Mouse (Mus musculus) mesoderm, embryonic 11.5 days (tissue): ENCODE data around the gene Mad1l1.

Experiments used
- DNase-seq: peaks from one replicate; pipeline ENCODE4 v3.0.0-alpha.2; 2012; ENCODE audit warnings: low read depth, low spot score

Gene Mad1l1

DNA sequence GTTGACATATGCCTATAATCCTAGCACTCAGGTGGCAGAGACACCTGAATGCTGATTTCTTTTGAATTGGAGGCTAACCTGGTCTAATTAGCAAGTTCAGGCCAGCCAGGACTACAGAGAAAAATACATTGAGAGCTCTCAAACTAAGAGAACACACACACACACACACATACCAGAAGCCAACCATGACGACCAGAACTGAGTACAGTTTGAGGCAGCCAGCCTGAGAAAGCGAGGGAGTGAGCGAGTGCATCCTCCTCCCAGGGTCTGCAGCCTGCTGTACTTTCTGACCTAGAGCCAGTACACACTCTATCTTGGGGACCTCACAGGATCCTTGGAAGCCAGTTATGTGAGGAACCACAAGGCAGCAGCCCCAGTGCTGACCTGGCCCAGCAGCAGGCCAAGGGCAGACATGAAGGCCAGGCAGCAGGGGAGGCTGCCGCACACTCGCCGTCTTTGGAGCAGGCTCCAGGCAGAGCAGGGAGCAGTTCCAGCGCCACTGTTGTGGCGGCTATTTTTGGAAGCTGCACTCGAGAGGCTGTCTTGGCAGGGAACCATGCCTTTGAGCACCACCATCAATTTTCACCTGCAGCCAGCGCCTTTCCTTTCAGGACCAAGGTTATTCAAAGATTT lies 143.2 kb downstream of the Mad1l1 start:
- DNase-seq: no peak

DNA sequence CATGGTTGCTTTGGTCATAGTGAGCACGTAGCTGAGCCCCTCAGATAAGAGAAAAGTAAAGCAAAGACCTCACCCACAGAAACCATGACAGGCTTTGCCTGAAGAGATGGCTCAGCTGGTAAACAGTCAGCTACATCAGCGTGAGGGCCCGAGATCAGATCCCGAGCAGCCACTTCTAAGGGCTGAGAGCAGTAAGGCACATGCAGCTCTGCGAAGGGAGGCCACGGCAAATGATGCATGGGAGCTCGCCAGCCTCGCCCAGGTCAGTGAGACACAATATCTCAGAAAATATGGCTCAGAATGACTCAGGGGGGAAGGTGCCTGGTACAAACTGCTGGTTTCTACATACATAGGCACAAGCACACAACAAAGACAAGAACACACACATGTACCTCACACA lies 143.8 kb downstream of the Mad1l1 start:
- DNase-seq: no peak

DNA sequence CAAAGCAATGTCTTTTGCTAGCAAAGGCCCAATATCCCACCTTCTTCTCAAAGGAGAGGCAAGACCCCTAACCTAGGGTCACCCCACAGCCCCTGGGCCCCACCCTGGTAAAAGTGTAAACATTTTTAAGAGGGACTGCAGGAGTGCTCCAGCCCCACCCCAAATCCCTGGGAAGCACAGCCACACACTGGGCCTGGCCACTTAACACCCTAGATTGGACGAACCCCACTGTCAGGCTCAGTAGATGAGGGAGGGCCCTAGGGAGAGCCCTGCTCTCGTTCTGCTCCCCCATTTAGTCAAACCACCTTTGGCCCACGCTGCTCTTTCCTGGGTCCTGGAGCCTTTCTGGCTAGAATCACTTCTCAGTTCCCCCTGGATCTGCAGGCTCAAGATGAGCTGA lies 145.0 kb downstream of the Mad1l1 start:
- DNase-seq: no peak

DNA sequence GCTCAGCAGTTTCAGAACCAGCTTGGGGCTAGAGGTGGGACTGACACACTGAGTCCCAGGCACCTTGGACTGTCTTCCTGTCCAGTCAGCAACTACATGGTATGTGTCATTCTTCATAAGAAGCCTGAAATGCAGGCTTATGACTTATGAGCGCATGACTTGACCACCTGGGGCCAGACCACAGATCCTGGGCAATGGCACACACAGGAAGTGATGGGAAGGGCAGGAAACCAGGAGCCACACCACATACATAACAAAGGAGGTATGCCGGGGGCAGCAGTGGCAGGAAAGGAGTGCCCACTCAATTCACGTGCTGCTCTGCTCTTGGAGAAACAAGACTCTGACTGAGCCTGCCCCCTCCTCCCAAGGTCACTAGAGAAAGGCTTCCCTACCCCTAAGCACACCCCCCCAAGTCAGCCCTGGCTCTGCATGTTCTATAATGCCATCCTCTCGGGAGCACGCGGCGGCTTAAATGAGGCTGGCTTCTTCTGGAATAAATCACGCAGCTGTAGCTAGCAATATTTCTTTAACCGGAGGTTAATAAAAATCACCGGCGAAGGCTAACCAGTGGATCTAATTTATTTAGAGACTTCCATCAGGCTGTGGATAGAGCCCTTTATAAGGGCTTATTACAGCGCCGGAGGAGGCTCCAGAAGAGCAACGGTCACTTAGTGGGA lies 146.4 kb downstream of the Mad1l1 start:
- DNase-seq: no peak

DNA sequence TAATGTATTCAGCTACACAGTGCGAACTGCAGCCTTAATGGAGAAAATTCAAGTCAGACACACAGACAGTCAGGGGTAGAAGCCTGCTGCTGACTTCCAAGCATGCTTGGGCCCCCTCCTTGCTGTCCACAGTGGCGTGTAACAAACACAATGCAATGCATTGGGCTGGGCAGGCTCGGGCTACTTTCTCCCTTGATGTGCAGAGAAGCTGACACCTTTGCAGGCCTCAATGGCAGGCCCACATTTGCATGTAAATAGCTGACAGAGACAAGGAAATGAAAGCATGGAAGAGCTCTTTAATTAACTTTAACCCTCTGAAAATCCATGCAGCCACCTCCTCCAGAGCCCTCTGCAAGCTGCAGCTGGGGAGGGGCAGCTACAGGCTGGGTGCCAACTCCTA lies 147.3 kb downstream of the Mad1l1 start:
- no peak for DNase-seq

DNA sequence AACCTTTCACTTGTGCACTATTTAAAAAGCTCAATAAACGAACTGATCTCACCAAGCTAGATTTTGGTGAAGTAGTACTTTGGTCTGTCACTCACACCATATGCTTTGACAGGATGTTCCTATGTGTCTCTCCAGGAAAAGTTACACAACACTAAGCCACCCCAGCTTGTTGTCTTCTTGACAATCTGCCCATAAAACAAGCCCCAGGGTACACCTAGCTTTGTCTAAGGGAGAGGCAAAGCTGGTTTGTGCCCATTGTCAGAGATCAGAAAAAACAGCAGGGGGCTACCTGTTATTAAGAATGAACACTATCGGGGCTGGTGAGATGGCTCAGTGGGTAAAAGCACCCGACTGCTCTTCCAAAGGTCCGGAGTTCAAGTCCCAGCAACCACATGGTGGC lies 148.2 kb downstream of the Mad1l1 start:
- no peak for DNase-seq

DNA sequence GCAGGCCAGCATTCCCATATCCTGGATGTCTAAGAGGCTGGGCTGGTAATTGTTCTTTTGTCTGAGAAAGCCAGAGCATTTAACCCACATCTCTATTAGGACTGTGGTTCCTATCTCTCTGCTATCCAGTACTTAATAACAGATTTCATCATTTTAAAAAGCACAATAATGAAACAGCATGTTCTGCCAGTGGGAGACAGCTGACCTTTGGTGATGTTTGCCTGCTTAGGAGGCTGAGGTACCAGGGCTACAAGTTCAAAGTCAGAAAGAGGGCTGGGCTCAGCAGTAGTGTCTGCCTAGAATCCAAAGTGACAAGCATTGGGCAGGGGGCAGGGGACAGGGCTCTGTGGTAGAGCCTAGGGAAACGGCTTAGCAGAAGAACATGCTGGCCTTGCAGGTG lies 149.6 kb downstream of the Mad1l1 start:
- no peak for DNase-seq

DNA sequence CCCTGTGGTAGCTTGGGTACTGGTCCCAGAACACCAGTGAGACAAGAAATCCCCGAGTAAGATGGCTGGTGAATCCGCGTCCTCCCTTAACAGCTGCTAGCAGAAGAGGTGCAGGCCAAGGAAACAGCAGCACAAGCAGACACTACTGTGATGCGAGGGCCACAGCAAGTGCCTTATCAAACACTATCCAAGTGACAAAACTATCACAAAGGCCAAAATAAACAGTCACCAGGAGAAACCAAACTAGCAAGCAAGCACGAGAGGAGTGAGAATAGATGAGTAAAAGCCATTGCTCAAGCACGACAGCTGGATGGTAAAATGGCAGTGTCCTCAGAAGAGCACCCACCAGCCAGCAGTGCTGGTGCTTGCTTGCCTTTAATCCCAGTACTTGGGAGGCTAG lies 153.8 kb downstream of the Mad1l1 start:
- DNase-seq: no peak

DNA sequence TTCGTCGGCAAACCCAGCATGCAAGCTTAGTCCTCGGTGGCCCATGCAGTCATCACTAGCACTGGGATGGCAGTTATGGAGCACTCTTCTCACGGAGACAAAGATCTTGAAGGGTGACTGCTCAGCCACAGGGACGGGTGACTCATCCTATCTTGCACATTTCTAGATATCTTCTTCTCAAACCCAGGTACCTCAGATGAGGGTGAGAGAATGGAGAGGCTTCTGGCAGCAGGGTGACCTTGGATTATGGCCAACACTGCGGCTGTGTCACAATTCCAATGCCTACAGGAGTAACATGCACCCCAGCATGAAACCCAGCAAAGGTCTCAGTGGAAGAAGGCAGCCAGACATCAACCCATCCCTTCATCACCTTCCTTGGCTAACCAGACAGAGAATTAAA lies 154.3 kb downstream of the Mad1l1 start:
- DNase-seq: no peak

DNA sequence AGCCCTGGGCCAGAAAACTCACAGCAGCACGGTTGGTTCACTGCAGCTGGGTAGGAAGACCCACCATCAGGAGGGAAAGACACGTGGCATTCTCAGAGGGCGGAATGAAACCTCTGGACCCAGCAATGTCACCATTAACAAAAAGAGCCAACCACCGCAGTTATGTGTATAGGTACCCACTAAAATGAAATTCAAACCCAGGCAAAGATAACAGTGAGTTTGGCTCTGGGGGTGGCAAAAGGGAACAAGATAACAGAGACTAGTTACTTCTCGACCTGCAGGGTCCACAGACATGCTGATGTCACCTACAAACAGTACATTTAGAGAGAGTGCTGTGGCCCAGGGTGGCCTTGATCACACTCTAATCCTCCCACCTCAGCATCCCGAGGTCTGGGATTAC lies 157.4 kb downstream of the Mad1l1 start:
- no peak for DNase-seq

DNA sequence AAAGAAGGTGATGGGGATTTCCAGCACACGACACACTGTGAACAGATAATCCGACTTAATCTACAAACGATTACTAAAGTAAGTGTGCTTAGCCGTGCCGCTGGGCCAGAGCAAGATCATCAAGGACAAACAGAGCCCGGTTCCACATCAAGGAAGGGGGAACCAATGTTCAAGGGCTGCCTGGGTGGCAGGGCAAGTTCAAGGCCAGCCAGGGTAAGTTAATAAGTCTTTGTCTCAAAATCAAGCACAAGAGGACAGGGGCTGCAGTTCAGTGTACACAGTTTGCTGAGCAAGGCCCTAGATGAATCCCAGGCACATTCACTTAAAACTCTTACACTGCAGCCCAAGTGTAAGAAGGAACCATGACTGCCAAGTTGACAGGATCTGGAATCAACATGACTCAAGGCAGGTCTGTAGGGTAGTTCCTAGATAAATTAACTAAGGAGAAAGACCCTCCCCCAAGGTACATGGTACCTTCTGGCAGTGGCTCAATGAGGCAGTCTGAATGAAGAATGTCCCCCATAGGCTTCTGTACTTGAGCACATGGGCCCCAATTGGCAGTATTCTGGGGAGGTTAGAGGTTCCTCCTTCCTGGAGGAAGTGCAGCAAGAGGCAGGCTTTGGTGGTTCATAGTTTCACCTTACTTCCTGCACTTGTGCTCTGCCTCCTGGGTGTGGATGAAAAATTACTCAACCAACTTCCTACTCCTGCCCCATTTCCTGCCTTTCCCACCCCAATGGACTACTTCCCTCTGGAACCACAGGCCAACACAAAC lies 159.1 kb downstream of the Mad1l1 start:
- DNase-seq: no peak

DNA sequence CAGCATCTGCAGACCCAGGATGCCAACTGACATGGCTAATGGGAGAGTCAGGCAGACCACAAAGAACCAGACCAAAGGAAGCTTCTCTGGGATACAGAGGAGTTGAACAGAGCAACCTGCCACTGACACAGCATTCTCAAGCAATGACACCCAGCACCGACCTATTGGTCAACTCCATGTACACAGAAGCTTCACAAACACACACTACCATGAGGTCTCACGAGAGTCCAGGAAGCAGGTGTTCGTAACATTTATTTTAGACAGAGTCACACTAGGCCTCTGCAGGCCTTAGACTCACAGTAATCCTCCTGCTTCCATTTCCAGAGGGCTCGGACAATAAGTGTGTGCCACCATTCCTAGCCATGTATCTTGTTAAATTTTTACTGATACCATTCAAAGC lies 162.3 kb downstream of the Mad1l1 start:
- no peak for DNase-seq

DNA sequence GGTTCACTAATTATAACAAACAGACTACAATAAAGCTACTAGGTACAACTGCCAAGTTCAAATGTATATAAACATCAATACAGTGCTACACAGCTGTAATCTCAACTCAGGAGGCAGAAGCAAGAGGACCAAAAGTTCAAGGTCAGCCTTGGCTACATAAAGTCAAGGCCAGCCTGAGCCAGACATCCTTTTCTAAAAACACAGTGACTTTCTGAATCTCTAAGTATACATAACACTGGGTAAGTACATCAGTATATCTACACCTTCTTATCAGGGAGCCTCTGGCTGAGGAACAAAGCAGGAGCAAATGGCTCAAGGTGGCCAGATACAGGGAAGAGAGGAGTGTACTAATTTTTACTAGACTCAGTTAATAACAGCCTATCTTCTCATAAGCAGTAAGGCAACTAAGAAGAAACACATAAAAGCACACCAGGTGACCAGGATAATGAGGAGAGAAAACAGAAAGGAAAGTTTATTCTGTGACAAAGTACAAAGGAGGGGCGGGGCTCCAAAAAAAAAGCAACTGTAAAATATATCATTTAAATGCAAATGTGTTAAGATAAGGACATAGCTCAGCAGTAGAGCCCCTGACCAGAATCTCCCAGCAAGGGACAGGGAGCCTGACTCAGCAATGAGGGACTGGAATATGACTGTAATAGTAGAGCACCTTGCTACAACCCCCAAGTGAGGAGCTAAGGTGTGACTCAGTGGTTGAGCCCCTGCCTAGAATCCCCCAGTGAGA lies 163.3 kb downstream of the Mad1l1 start:
- no peak for DNase-seq

DNA sequence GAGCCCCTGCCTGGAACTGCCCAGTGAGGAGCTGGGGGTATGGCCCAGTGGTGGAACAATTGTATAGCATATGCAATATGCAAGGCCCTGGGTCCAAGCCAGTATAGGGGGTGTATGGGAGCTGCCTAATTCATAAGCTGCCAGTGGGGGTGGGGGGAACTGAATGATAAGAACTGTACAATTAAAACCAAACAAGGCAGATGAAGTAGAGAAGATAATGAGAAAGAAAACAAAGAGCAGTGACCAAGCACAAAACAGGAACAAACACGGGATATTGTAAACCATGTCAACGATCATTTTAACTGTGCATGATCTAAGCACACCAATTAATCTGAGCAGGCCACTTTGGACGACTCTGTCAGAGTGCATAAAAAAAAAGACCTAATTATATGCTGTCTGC lies 167.2 kb downstream of the Mad1l1 start:
- no peak for DNase-seq

DNA sequence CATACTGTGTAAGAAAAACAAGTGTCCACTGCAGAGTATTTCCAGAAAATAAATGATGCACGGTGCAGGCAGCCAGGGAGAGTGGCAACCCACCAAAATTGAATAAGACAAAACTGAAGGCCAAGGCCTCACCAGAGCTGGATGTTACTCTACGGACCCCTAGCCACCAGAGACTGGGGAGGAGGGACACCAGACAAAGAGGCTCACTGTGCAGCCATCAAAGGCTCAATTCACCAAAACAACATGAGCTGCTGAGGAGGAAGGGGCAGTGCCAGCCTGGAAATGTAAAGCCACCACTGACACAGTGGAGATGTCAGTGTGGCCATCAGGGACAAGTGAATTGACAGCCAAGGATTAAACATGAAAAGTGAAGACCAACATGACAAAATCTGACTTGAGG lies 169.5 kb downstream of the Mad1l1 start:
- peak; percentile 21 for DNase-seq

DNA sequence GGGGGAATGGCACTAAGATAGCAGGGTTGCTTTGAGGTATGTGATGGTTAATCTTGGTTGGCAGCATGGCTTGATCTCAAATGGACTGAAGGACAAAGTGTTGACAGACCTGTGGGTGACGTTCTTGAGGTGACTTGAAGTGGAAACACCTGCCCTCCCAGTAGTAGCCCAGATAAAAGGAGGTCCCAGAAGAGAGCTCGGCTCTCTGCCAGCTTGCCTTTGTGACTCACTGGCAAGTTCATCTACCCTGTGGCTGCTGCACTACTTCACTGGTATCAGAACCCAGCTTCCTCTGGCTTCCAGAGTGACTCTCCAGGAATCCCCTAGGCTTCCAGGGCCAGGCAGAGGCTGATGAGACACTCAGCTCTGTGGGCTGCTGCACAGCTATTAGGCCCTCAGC lies 170.2 kb downstream of the Mad1l1 start:
- DNase-seq: no peak

DNA sequence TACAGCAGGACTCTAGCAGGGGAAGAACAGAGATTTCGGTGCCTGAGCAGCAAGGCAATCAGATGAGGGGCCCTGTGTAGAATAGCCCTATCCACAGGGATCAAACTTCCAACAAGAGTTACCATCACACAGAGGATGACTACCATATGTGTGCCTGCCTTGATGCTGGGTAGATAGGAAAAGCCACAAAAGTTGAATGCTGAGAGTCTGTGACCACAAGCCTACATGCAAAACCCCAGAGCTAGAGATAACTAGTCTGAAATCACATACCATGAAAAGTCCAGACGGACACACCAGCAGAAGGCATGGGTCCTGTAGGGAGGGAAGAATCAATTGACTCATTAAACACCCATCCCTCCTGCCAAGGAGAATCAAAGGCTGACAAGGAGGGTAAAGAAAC lies 170.7 kb downstream of the Mad1l1 start:
- no peak for DNase-seq

DNA sequence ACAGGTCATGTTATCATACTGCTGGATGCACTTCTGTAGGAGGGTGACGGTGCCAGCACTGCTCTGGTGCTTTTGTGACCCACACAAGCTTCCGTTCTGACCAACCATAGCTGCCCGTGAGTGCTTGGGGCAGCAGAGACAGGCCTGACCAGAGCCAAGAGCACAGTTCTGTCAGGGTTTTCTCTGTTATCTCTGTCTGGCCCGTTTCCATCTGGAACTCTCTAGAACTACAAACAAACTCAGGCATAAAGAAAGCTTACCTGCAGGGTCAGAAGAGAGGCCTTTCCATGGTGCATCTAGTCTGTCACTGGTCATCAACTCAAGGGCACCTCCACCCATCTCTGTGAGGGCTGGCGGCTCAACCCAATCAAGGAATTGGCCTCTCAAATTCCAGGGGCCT lies 171.2 kb downstream of the Mad1l1 start:
- no peak for DNase-seq

DNA sequence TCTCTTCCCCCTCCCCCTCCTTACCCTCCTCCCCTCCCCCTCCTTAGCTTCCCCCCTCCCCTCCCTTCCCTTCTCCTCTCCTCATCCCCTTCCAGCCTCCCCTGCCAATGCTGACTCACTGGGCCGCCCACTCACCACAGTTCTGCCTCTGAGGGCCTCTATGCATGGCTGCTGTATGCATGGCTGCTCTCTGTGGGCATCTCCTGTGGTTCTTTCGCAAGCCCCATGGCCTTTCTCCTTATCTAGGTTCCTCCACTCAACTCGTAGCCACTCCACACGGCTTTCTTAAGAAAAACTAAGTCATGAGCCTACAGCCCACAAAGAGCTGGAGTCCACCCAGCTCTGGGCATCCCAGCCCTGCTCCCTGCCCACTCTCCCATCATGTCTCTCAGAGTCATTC lies 172.1 kb downstream of the Mad1l1 start:
- no peak for DNase-seq

DNA sequence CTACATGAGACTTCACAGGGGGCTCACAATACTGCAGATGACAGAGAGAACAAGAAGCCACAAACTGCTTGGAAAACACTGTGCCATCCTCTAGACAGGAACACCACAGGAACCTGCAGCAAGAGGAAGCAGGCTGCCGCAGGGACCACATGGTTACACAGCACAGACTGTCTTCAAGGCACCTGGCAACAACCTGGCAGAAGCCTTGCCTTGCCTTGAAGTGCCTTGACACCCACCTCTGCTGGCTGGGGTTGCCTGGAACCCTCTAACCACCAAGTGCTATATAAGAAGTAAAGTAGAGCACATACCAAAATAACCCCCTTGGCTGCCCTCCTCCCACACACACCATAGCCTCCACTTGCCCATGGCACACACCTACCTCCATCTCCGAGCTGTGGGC lies 177.8 kb downstream of the Mad1l1 start:
- DNase-seq: no peak

DNA sequence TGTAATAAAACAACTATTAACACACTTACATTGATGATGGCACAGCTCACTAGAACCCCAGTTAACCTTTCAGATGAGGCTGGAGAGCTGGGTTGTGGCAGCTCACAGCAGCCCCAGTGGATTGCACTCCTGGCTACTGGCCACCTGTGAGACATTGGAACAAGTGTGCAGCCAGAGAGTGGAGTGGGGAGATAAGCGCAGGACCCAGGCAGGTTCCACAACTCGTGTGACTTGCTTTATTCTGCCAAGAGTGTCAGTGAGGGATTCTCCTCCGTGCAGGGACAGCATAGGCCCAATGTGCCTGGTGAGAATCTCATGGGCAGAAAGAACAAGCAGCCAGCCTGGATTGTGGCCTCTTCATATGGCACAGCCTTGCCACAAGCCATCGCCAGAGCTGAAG lies 180.0 kb downstream of the Mad1l1 start:
- DNase-seq: no peak

DNA sequence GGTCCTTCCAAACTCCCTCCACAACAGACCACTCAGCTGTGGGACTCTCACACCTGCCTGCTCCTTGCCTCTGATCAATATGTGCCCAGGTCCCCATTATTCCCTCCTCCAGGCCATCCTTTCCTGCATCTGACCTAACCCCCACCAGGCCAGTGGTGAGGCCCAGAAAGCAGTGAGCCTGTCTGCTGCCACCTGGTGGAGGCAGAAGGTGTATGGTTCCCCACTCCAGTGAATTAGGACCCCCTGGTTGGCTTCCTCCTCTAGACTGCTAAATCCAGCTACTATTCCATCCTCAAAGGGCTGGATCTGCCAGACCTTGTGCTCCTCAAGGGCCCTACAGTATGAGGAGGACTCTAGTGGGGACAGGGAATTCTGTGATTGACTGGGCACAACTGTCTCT lies 181.1 kb downstream of the Mad1l1 start:
- DNase-seq: peak; percentile 65
